Mouse (Mus musculus) heart, adult 8-10 months (tissue): Measurements from ENCODE around the gene Hid1. TPM values are rescaled to one million over a fixed set of nuclear protein-coding genes. Genes with fewer than 3 reads are reported as not detected.
"Not testable (repeated sequence)": the region's sequence is repeated elsewhere in the genome, so short reads cannot be mapped to it uniquely, and the experiment has no call there.

Experiments used
- DNase-seq: peaks from one replicate; pipeline ENCODE4 v3.0.0; 2022; ENCODE audit warnings: low spot score
- total RNA-seq, 4 experiments: library from RNA; stranded (reverse); gene quantifications; 2 replicates each; pipeline ENCODE4 v1.2.4; 2022

Gene Hid1
- total RNA-seq: 1 to 10 TPM; 3.4 to 4.3 (median 4.1) TPM

DNA sequence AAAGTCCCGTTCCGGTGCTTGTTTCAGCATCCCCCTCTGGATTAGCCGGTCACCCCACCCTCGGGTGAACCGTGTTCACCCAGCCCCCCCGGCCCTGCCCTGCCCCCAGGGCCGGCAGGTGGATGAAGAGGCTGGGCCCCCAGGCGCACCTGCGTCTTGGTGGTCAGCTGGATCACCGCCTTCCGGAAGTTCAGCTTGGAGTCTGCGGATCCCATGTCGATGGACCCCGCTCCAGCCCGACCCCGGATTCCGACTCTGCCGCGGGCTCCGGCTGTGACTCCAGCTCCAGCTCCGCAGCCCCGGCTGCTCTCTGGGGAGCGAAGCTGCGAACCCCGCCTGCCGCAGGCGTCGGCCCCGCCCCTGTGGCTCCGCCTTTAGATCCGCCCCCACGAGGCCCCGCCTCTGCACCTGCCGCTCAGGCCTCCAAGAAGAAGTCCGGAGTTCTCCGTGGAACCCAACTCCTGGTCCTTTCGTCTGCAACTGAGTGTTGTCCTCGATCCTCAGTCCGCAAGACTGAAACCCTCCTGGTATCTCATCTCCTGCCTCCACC, at the start of gene Hid1:
Hid1 (minus strand) TSS at position 362 of the 550 bp plus-strand sequence.
- peak; percentile 73 for DNase-seq

DNA sequence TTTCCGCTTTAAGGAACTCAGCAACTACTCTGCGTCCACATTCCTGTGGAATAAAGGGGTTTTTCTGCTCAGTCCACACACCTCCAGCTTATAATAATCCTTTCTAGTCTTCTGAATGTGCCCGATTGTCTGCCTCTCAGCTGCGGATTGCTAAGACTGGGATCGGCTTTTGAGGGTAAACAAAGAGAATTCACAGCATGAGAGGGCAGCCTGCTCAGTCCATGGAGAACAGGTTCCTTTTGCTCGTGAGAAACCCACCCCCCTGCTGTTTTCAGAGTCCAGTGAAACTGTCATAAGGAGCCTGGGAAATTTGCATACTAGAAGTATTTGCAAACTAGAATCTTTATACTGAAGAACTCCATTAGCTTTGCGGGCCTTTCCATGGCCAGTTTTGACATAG, 42.0 kb upstream of the Hid1 start:
- DNase-seq: no peak

DNA sequence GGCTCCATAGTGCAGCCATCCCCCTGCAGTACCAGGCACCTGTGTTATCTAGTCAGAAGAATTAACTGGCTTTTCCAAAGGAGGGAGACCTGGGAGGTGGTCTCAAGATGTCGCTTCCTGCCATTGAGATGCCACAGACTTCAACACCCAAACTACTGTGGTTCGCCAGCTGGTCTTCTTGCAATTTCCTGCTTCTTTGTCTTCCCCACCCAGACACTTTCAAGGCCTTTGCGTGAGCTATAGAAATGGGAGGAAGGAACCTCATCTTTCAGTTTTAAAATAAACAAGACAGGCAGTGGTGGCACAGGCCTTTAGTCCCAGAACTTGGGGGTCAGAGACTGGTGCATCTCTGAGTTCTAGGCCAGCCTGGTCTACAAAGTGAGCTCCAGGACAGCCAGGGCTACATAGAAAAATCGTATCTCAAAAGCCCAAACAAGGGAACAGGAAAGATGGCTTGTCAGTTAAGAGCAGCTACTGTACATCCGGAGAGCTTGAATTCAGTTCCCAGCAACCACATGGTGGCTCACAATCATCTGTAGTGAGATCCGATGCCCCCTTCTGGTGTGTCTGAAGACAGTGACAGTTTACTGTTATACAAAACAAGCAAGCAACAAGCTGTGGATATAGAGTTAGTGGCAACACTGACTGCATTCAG, 40.8 kb upstream of the Hid1 start:
- no peak for DNase-seq

DNA sequence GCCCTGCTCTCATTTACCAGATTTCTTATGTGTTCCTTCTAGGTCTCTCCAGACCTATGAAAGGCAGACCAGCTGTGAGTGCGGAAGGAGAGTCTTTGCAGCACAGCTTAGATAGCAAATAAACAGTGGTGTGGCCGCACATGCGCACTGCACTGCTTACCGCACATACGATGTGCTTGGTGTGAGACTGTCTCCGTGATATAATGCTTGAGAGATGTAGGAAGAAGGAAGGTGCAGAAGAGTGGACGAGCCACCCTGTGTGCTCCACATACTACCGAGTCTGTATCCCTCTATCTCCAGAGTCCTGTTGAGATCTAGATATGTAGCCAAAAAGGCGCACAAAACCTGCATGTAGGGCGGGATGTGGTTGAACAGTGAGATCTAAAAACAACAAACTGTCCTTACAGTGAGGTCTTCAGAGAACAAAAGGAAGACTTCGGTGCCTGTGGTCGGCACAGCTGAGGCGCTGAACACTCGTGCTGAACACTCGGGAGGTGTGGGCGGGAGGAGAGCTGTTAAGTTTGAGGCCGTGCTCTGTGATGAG, 39.4 kb upstream of the Hid1 start:
- no peak for DNase-seq

DNA sequence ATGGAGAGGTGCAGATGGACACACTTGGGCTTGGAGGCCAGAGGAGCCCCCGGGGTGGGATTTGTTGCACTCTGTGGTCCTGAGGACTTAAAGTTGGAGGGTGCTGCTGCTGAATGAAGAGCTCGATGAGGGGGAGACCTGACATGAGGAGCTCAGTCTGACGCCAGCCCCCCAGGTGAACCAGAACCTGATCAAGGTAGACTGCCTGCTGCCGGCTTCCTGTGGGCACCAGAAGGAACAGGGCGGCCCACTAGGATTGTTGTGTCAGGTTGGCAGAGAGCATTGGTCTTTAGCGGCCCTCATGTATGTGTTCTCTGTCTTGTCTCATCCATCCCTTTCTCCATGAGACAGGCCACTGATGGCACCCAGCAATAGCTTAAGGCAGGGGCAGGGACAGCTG, 38.2 kb upstream of the Hid1 start:
- no peak for DNase-seq

DNA sequence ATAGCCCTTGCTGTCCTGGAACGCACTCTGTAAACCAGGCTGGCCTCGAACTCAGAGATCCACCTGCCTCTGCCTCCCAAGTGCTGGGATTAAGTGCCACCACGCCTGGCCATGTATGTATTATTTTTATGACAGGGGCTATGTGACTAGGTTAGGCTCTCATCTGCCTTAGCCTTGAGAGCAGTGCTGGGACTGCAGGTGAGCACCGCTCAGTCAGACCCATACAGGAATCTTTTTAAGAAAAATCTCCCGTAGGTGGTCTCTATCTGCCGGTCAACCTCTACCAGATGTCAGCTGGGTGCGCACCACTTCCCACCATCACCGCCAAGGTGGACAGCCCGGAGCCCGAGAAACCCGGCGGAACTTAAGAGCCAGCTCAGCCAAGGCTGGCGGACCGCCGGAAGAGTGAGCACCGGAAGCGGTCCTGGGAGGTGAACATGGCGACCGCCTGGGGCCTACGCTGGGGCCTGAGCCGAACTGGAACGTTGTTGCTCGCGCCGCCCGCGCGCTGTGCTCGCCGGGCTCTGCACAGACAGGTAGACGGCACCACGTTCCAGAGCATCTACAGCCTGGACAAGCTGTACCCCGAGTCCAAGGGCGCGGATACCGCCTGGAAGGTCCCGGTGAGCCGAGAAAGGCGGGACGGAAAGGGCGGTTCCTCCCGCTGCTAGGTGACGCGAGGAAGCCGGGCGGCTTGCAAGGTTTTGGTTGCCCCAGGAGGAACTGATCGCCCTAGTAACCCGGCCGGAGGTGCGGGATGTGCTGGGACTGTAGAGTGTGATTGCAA, 36.0 kb upstream of the Hid1 start, which contains the start of gene Mrpl58:
Mrpl58 (plus strand) TSS at position 415 of the 787 bp plus-strand sequence.
- DNase-seq: peak; percentile 83

DNA sequence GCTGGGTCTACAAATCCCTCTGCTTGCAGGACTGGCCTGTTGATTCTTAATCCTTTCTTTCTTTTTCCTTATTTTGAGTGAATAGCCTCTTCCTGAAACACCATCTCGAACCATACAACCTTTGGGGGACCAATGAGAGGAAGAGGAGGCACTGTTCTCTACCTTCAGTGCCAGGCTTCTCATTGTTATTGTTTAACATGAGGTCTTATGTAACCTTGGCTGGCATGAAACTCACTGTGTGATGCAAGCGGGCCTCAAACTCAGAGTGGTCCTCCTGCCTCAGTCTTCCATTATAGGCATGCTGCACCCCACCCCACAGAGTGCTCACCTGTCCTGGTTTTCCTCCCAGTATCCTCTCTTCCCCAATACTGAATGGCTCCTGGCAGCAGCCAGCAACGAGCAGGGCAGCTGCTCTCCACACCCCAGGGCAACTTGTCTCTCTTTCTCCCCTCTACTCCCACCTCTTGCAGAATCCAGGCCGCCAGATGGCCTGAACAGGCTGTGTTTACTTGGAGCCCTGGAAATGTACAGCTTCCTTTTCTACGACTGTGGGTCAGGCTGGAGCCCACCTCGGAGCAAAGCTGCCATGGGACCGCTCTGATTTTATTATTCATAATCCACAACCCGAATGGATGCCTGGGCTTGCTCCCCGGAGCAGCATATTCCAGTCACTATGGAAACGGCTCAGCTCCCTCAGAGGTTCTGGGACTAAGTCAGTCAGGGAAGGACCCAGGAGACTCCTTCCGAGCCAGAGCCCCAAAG, 33.3 kb upstream of the Hid1 start:
- no peak for DNase-seq

DNA sequence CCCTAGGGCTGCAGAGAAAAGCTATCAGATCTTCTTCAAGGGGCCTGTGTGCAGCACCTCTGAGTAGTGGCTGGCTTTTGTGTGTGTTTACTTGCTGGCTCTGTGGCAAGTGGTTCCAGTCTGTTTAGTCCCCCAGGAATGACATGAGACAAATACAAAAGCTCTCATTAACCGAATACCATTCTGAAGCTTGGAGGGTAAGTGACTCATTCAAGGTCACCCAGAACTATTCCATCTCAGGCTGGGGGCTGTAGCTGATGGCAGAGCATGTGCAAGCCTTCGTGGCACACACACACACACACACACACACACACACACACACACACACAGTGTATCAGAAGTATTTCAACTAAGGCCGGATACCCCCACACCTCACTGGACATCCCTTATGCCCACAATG, 32.6 kb upstream of the Hid1 start:
- DNase-seq: no peak

DNA sequence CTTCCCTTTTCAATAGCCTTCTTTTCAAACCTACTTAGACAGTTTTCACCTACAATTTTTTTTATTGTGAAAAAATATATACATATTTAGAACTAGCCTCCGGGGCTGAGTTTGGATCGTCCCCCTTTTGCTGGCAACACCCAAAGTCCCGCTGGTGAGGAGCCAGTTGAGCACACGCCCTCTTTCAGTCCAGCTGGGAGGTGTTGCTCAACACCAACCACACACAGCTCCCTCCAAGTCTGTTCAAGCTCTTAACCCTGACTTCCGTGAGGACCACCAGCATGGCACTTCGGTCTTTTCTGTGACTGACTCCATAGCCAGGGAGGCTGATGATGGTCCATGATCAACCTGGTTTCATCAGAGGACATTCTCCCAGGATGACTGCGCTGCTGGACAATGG, 30.5 kb upstream of the Hid1 start:
- no peak for DNase-seq

DNA sequence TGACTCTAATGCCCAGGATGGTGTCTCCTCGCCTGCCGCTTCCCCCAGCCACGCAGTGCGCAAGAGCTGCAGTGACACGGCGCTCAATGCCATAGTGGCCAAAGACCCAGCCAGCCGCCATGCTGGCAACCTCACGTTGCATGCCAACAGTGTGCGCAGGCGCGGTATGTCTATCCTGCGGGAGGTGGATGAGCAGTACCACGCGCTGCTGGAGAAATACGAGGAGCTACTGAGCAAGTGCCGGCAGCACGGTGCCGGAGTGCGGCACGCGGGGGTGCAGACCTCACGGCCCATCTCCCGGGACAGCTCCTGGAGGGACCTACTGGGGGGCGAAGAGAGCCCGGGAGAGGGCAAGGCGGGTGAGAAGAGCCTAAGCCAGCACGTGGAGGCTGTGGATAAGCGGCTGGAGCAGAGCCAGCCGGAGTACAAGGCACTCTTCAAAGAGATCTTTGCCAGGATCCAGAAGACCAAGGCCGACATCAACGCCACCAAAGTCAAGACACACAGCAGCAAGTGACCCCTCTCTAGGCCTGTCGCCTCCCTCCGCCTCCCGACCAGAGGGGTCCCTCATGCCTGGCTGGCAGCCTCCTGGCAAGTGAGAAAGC, 26.3 kb upstream of the Hid1 start:
- no peak for DNase-seq

DNA sequence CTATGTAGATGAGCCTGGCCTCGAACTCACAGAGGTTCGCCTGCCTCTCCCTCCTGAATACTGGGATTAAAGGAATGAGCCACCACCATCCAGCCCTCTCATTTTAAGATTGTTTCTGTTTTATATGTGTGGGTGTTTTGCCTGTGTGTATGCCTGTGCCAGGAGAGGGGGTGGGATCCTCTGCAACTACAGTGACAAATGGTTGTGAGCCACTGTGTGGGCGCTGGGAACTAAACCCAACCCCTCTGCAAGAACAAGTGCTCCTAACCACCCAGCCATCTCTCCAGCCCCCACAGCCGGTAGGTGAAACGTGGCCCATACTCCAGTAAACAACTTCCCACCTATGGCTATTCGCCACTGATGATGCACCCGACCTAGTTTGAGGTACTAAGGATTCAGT, 23.8 kb upstream of the Hid1 start:
- DNase-seq: no peak

DNA sequence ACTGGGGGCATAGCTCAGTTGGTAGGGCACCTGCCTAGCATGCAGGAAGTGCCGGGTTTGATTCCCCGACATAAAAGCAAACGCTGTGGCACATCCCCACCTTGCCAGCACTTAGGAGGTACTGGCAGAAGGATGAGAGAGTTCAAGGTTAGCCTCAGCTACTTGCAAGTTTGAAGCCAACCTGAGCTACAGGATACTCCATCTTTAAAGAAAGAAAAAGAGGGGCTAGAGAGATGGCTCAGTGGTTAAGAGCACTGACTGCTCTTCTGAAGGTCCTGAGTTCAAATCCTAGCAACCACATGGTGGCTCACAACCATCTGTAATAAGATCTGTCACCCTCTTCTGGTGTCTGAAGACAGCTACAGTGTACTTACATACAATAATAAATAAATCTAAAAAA, 19.3 kb upstream of the Hid1 start:
- not testable (repeated sequence) for DNase-seq

DNA sequence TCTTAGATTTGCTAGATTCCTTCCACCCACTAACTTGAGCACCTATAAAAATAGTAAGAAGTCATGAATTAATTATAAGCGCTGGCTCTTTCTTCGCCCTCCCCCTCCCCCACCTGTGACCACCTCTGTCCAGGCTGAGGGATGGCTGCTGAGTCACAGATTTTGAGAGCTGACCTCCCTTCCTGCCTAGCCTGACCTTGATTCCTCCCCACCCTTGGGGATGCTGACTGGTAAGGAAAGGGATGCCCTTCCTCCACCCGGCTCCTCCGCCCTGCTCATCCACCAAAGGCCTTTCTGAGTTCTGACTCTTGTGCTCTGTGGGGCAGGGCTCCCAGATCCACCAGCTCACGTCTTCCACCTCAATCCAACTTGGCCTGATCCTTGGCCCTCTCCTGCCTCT, 17.0 kb upstream of the Hid1 start:
- no peak for DNase-seq

DNA sequence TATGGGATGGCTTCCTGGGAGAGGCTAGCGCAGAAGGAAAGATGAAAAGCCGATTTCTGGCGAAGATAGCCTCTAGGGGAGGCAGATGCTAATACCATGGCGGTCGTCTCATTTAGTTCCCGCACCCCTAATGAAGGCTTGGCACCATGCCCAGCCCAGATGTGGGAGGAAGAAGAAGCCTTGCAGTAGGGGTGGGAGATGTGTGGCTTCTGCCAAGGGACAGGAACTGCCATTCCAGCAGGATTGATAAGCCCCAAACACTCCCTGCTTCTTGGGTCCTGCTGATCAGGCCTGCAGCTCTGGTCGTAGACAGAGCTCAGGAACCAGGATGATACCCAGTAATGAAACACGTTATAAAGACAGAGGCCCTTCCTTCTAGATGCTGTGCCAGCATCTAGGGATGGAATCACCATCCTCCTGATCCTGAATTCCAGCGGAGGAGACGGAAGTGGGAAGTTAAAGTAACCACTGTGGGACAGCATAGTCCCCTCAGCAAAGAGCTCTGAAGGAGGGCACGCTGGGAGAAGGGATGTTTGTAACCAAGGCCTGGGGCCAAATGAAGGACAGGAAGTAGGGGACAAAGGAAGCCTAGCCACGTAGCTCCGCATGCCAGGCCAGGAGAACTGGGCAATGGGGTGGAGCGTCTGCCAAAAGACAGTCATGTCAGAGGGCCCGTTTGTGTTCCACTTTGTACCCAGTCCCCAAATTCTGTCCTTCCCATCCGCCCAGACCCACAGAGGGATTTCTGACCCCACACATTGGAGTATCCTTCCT, 16.3 kb upstream of the Hid1 start:
- DNase-seq: no peak

DNA sequence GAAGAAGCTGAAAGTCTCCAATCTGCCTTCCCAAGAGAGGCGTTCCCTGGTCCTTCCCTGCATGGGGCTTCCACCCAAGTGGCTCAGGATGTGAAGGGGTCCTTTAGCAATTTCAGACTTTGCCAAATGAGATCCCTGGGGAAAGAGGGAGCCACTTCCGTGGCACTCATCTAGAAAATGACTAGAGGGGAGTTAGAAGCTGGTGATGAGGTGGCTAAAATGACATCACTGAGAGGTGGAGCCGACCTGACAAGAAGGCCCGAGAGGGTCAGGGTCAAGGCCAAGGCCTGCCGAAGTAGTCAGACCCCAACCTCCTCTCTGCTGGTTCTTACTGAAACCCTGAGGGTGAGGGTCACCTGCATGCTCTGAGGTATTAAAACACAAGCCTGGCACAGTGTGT, 15.3 kb upstream of the Hid1 start:
- no peak for DNase-seq

DNA sequence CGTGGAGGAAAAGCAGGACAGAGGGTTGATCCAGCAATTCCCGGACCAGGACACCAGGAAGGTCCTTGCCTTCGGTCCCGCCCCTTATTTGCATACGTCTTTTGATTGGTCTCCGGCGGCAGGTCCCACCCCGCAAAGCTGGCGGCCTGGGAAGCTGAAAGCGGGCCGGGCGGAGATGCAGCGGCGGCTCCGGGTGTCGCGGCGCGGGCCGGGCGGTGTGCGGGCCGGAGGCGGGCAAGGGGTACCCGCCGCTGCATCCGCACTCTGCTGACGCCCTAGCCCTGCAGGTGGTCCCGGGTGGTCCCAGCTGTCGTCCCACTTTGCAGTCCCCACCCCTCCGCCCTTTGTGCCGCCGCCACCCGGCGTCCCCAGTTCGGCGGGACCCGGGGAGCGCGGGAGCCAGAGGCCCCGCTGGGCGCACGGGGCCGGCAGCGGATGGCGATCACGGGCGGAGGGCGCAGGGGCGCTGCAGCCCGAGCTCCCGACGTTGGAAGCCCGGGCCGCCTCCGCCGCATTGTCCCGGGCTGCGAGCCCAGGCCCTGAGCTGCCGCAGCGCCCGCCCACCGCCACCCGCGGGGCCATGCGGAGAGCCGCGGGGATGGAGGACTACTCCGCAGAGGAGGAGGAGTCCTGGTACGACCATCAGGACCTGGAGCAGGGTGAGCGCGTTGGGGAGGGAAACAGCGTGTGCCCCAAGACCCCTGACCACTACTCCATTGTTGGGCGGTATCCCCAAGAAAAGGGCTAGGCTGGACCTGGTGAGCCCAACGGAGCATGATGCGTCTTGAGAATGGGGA, 14.4 kb upstream of the Hid1 start, which contains the start of gene Cdr2l:
Cdr2l (plus strand) TSS at position 174 of the 797 bp plus-strand sequence.
- peak; percentile 94 for DNase-seq

DNA sequence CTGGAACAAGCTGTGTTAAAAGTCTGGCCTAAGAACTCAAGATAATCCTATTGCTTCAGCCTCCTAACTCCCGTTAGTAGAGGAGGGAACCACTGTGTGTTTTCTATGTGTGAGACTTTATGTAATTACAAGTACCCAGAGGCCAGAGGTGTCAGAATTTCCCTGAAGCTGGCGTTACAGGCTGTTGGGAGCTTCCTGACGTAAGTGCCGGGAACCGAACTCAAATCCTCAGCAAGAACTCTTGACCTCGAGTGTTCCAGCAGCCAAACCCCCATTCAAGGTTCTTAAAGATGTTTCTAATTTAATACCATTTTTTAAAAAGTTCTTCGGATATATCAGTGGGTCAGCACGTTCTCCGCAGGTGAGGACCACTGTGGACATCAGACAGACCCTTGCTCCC, 13.7 kb upstream of the Hid1 start:
- no peak for DNase-seq

DNA sequence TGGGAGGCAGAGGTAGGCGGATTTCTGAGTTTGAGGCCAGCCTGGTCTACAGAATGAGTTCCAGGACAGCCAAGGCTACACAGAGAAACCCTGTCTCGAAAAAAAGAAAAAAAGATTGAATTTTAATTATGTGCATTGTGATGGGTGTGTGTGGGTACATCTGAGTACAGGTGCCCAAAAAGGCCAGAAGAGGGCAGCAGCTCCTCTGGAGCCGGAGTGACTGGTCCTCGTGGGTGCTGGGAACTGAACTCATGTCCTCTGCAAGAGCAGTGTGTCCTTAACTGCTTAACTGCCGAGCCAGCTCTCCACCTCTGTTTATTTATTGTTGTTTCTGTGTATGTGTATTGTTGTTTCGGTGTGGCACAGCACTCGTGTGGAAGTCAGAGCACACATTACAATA, 10.3 kb upstream of the Hid1 start:
- DNase-seq: no peak

DNA sequence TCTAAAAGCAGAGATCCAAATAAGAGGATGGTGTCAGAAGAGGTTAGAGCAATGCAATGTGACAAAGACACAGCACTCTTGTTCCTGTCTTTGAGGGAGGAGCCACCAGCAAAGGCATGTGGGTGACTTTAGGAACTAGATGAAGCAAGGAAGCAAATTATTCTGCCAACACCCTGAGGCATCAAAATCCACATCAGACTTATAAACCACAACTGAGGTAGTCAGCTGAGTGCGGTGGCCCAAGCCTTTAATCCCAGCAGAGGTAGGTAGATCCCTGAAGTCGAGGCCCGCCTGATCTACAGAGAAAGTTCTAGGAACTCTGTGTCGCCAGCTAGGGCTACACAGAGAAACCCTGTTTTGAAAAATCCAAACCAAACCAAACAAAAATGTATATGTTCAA, 9.7 kb upstream of the Hid1 start:
- DNase-seq: no peak

DNA sequence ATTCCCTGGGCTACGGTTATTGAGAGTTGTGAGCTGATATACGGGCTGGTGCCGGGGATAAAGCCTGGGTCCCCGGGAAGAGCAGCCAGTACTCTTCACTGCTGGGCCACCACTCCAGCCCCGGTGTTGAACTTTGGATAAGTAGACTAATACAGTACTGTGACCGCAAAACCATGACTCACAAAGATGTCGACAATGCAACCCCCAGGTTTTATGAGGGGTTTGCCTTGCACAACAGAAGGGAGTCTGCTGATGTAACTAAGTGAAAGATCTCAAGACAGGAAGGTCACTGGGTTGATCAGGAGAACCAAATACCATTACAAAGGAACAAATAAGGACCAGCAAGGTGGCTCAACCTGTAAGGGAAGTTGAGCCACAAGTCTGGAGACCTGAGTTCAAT, 9.2 kb upstream of the Hid1 start:
- no peak for DNase-seq
